Mouse (Mus musculus) heart, postnatal 10 days (tissue): Measurements from ENCODE around the gene Sohlh1. TPM values are rescaled to one million over a fixed set of nuclear protein-coding genes. Genes with fewer than 3 reads are reported as not detected.
"Not testable (repeated sequence)": the region's sequence is repeated elsewhere in the genome, so short reads cannot be mapped to it uniquely, and the experiment has no call there.

Experiments used
- DNase-seq, 2 experiments: peaks; one replicate each; pipeline ENCODE4 v3.0.0; 2021
- intact Hi-C: fragments of 180-260 bp; cut with DNase I; formaldehyde crosslinking; loops from one replicate; pipeline ENCODE4 v1.15.1; 2025
- total RNA-seq, 2 experiments: library from RNA; stranded (reverse); gene quantifications; 2 replicates each; pipeline ENCODE4 v1.2.3; 2021

Sohlh1 gene
- total RNA-seq, 2 experiments from 2014 or later = not detected

- DNase-seq = no peak
- intact Hi-C loops = no loop called here
Measured at GRCm38 (mm10) chr2:25842758-25843157, 4.3 kb downstream of the Sohlh1 start.

- DNase-seq = no peak
- intact Hi-C loops = no loop called here
Measured at GRCm38 (mm10) chr2:25842161-25842560, 4.9 kb downstream of the Sohlh1 start.

GRCm38 (mm10) chr2:25836291-25836690 is 10.8 kb downstream of the Sohlh1 start:
- DNase-seq = peak; percentile 71 to 85
- intact Hi-C loops = loop anchor here (5.0 to 10.0 kb wide), 4 partner anchors 76 to 439 kb away; no protein-coding TSS in a partner anchor

DNA sequence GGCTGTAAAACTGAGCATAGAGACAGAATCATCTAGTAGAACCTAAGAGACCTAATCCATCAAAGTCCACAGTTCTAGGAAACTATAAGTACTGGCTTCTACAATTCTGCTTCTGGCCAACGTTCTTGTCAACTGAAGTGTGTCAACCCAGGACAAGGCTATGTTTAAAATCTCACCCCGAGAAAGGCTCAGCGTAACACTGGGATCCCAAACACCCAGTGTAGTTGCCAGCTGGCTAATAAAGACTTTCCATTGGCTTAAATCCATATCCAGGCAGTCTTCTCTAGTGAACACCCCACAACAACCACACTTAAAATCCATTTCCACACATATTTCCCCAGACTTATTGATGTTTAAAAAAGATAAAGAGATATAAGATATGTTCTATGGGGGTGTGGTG is 16.3 kb downstream of the Sohlh1 start:
- intact Hi-C loops = loop anchor here (10.0 kb wide), 1 partner anchor 444 kb away; no protein-coding TSS in a partner anchor
- DNase-seq = peak; percentile 40 to 49

- DNase-seq = no peak
- intact Hi-C loops = loop anchor here (5.0 kb wide), 1 partner anchor 956 kb away; no protein-coding TSS in a partner anchor
Measured at GRCm38 (mm10) chr2:25828344-25828947, 18.6 kb downstream of the Sohlh1 start.

DNA sequence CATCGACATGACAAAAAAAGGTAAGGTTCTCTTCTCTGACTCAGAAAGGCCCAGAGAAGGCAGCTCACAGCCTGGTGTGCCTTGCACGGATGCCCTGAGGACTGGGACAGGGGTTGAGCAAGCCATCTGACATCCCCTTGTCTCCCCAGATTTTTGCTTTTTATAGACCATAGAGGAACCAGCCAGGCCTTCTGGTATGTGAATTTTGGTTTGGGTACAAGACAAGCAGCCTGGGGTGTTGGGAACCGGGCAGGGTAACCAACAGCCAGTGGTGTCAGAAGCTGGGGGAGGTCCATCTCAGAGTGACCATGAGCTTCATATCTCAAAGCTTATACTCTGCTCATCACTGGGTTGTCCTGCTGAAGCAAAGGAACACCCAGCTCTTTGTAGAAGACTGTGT is 22.3 kb downstream of the Sohlh1 start:
- intact Hi-C loops = loop anchor here (5.0 kb wide), 1 partner anchor 952 kb away; no protein-coding TSS in a partner anchor

DNA sequence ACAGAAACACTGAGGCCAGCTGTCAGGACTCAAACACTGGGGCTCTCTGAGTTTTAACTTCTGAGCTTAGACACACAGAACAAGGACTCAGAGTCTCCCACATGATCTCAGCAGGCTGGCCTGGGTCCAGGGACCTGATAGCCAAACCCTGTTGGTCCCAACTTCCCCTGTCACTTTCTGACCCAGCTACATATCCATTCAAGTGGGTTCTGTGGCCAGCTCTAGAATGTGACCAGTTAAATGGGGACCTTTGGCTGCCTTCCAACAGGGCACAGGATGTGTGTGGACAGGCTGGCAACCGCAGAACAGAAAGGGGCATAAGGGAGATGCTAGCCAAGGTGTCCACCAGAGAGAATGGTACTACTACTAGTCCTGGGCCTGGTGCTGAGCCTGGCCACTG is 24.2 kb downstream of the Sohlh1 start, which contains the start of gene Lcn9:
Gene Lcn9, plus strand, starts transcription at position 348 of the 400 bp plus-strand sequence.
- intact Hi-C loops = no loop called here
- peak; percentile 35 to 42 for DNase-seq

More for the DNA sequence above, 22.3 kb downstream of the Sohlh1 start:
- DNase-seq = no peak

DNA sequence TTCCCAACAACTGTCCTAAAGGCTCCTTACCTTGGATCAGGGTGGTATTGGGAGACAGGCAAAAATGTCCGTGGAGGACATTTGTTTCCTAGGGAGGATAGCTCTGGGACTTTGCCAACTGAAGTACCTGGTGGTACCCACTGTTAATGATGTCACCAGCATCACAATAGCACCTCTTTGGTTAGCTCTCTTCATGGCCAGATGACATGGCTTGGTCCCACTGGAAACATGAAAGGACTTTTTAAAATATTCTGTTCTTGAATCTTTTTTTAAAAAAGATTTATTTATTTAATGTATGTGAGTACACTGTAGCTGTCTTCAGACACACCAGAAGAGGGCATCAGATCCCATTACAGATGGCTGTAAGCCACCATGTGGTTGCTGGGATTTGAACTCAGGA is 31.3 kb downstream of the Sohlh1 start, which contains the start of gene Glt6d1:
Gene Glt6d1, minus strand, starts transcription at position 101 of the 400 bp plus-strand sequence.
- intact Hi-C loops, DNase-seq: not testable (repeated sequence)

DNA sequence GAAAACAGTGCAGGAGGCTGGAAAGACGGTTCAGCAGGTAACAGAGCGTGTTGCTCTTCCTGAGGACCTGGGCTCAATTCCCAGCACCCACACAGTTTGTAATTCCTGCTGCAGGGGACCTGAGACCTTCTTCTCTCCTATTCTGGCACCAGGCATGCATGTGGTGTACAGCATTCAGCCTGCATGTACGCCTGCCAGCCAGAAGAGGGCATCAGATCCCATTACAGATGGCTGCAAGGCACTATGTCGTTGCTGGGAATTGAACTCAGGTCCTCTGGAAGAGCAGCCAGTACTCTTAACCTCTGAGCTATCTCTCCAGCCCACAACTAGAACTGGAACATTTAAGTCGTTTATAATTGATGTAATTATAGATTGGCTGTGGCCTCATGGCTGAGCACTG is 33.7 kb downstream of the Sohlh1 start:
- no peak for DNase-seq
- intact Hi-C loops = no loop called here

DNA sequence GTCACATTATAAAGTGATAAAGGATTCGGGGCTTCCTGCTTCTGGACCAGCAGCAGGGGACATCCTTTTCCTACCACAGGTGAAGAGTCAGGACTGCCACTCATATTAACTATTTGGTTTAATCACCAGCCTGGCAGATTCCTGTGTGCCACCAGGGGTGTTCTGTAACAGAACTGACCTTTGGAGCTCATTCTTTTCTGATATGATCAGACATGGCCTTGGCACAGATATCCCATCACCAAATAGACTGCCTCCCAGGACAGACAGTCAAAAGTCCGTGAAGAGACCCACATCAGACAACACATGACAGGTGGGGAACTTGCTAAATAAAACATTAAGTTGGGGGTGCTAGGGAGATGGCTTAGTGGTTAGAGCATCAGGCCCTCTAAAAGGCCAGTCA is 35.3 kb downstream of the Sohlh1 start:
- intact Hi-C loops = no loop called here
- no peak for DNase-seq

DNA sequence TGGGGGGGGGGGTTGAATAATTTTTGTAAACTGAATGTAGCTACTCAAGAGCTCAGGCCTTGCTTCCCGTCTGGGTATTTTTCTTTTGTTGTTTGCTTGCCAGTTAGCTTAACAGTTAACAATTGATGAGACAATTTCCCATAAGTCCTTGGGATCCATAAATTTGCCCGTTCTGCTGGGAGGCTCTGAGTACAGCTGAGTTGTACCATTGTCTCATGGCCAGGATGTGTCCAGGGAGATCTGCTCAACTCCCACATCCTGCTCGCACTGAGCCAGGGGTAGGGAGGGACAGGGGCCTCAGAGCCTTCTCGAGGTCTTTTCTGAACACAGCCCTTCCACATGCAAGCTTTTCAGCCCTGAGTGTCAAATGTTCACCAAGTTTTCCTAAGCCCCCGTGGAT is 49.0 kb downstream of the Sohlh1 start:
- intact Hi-C loops = no loop called here
- peak; percentile 9 to 28 for DNase-seq

DNA sequence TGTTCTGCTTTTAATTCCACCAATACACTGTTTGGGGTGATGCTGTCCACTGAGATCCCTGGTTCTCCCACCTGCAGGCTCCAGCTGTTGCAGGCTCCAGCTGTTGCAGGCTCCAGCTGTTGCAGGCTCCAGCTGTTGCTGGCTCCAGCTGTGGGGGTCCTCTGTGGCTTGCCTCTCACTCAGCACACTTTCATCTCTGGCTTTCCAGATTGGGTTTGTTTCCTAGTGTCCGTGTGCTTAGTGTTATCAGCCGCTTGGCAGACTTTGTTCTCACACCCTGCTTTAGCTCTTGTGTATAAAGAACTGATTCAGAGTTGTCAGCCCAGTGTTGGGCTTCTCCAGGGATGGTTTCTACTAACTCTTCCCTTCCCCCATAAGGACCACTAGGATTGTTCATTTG is 49.4 kb downstream of the Sohlh1 start:
- intact Hi-C loops = no loop called here
- DNase-seq = peak; percentile 40 to 42

Other genes starting within 250 kb of the Sohlh1 start
- 10 to 100 TPM; 49.4 to 57.6 TPM for gene Rabl6, start 238.7 kb downstream of the Sohlh1 start, total RNA-seq
- gene Ccdc183, start 229.6 kb downstream of the Sohlh1 start, total RNA-seq = not detected
- 10 to 100 TPM; 22.1 to 24.6 TPM for gene Tmem141, start 225.2 kb downstream of the Sohlh1 start, total RNA-seq
- 1 to 10 TPM; 2.7 to 3.7 TPM for gene Fcna, start 219.2 kb downstream of the Sohlh1 start, total RNA-seq
- gene Lcn8, start 194.1 kb downstream of the Sohlh1 start, total RNA-seq = 1 to 10 TPM in 1 of 2 experiments, under 1 TPM in 1; 0.99 to 1.0 TPM
- not detected for gene Lcn5, start 189.3 kb downstream of the Sohlh1 start, total RNA-seq
- not detected for gene Lcn6, start 170.5 kb downstream of the Sohlh1 start, total RNA-seq
- not detected for gene Lcn10, start 164.5 kb downstream of the Sohlh1 start, total RNA-seq
- gene Obp2a, start 147.2 kb downstream of the Sohlh1 start, total RNA-seq = not detected
- gene Bmyc, start 140.5 kb downstream of the Sohlh1 start, total RNA-seq = 10 to 100 TPM; 14.6 to 15.6 TPM
- not detected for gene Obp2b, start 110.2 kb downstream of the Sohlh1 start, total RNA-seq
- not detected for gene Lcn3, start 81.7 kb downstream of the Sohlh1 start, total RNA-seq
- not detected for gene Lcn11, start 70.2 kb downstream of the Sohlh1 start, total RNA-seq
- gene Gm13539, start 65.0 kb downstream of the Sohlh1 start, total RNA-seq = not detected
- not detected for gene Glt6d1, start 31.4 kb downstream of the Sohlh1 start, total RNA-seq
- not detected for gene Lcn9, start 24.1 kb downstream of the Sohlh1 start, total RNA-seq
- gene Kcnt1, start 16.5 kb upstream of the Sohlh1 start, total RNA-seq = 1 to 10 TPM in 1 of 2 experiments, under 1 TPM in 1; 0.62 to 1.1 TPM
- gene Camsap1, start 136.0 kb upstream of the Sohlh1 start, total RNA-seq = 10 to 100 TPM; 36.3 to 37.1 TPM
- 10 to 100 TPM; 71.6 to 76.9 TPM for gene Ubac1, start 174.5 kb upstream of the Sohlh1 start, total RNA-seq